Mouse (Mus musculus): ENCODE data around the gene Scly.

GRCm38 (mm10) chr1:91251148-91251650 lies 46.9 kb upstream of the Scly start:
- TF ChIP-seq POLR2A (IDR thresholded peaks at IDR 0.05; ENCODE audit: extremely low read depth, insufficient read depth, low read length) (no peak), CTCF (IDR thresholded peaks at IDR 0.05; ENCODE audit: extremely low read depth, insufficient read depth, low read length) (no peak)
